Comparison of ENCODE assay signal across 8 mouse cellular contexts in the genomic region with DNA sequence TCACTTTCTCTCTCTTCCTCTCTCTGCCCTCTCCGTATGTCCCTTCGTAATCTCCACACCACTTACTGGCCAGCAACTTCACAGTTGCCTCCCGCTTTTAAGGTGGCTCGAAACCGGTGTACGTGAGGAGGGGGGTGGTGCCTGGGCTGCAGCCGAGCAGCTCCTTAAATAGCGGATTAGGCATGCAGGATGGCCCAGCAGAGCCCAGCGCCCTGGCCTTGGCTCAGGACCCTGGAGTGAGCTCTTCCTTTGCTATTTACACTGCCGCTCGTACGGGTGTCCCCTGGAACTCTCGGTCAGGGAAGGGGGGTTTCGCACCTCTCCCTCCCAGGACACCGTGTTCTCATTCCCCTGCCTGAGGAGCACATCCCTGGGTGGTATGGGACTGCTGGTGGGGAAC. TPM values are rescaled to one million over a fixed set of nuclear protein-coding genes. Genes with fewer than 3 reads are reported as not detected.
A peak's percentile ranks its signal among the peaks of the same experiment; 100 is the strongest.
DNase-seq lines count a peak whose midpoint lies in the region; ATAC-seq and TF ChIP-seq lines count a peak whose summit lies in the region.

A gene (minus strand): TSS at position 124 of the 400 bp plus-strand sequence.

- H3K79me3 ChIP-seq in C2C12 (ENCODE audit: low read depth): no peaks in the 10 kb centered on the region

- ATAC-seq in hindbrain, postnatal 0 days: 0 out of 2 replicates have a peak, but pooled peaks have one; percentile 24
- peak; percentile 30; the same call in 1 of the 2 replicates for ATAC-seq in liver, embryonic 16.5 days (ENCODE audit: low read depth)

- TF ChIP-seq CTCF in C2C12 (IDR thresholded peaks at IDR 0.05; ENCODE audit: control insufficient read depth, insufficient read depth, insufficient read length): no peak
- no peak for TF ChIP-seq CTCF in bone marrow macrophage, adult 2 months (IDR thresholded peaks at IDR 0.05; ENCODE audit: low read depth, low read length)
- TF ChIP-seq CTCF in hindbrain, postnatal 0 days (IDR thresholded peaks at IDR 0.05; ENCODE audit: low read depth): no peak
- TF ChIP-seq CTCF in testis, adult 2 months (IDR thresholded peaks at IDR 0.05; ENCODE audit: control insufficient read depth, insufficient read depth, insufficient replicate concordance, low read depth, low read length): no peak

- intact Hi-C loops in gastrocnemius, postnatal 14 days (cut with DNase I; ENCODE audit: low total_unique reads): no loop called here

- H3K9ac ChIP-seq in hindbrain, postnatal 0 days (replicated peaks; ENCODE audit: low read length): 0 out of 2 replicates have a peak within 1 kb of the TSS, but pooled peaks have one; percentile 17
- H3K9ac ChIP-seq in liver, embryonic 16.5 days (ENCODE audit: low read depth, low read length): peak within 1 kb of the TSS; percentile 27; the same call in 1 of the 2 replicates

- under 1% methylated on average over 15 of the region's 15 CpGs for WGBS in hindbrain, postnatal 0 days
- WGBS in liver, embryonic 16.5 days (ENCODE audit: insufficient replicate concordance): 2% methylated on average over 15 of the region's 15 CpGs

- no peak for TF ChIP-seq POLR2A in bone marrow macrophage, adult 2 months (IDR thresholded peaks at IDR 0.05; ENCODE audit: borderline replicate concordance, low read depth, low read length)
- TF ChIP-seq POLR2A in testis, adult 2 months (IDR thresholded peaks at IDR 0.05; ENCODE audit: control insufficient read depth, low read depth, low read length): 0 out of 2 replicates have a peak, but pooled peaks have one; percentile 18

- no peaks in the 10 kb centered on the region for H3K79me2 ChIP-seq in C2C12 (ENCODE audit: control insufficient read depth, insufficient read depth)

- H3K4me2 ChIP-seq in hindbrain, postnatal 0 days (ENCODE audit: low read depth, low read length): peak within 1 kb of the TSS; percentile 53
- H3K4me2 ChIP-seq in liver, embryonic 16.5 days (ENCODE audit: low read depth, low read length): peak within 1 kb of the TSS; percentile 52

- peak; percentile 36 for DNase-seq in gastrocnemius, postnatal 14 days
- DNase-seq in hindbrain, postnatal 0 days (ENCODE audit: low spot score): no peak
- no peak for DNase-seq in urinary bladder, postnatal 36 days (ENCODE audit: low spot score in 2 of 2)
- DNase-seq in spleen, adult 18-20 months: no peak

- H3K36me3 ChIP-seq in C2C12 (ENCODE audit: control insufficient read depth, insufficient read depth): no peaks in the 10 kb centered on the region
- H3K36me3 ChIP-seq in hindbrain, postnatal 0 days (ENCODE audit: insufficient read depth, low read length): no peaks in the 10 kb centered on the region
- H3K36me3 ChIP-seq in liver, embryonic 16.5 days (ENCODE audit: control insufficient read depth, insufficient read depth): no peaks in the 10 kb centered on the region
- H3K36me3 ChIP-seq in testis, adult 2 months (ENCODE audit: control insufficient read depth, insufficient read depth, low read length): no peaks in the 10 kb centered on the region

- no peak within 1 kb of the TSS for H3K27ac ChIP-seq in bone marrow macrophage, adult 2 months (ENCODE audit: insufficient read depth, low read depth, low read length)
- H3K27ac ChIP-seq in hindbrain, postnatal 0 days: no peak within 1 kb of the TSS
- peak within 1 kb of the TSS; percentile 81 for H3K27ac ChIP-seq in liver, embryonic 16.5 days (ENCODE audit: low read length)
- H3K27ac ChIP-seq in testis, adult 2 months (ENCODE audit: control insufficient read depth, insufficient read depth, low read depth, low read length): peak within 1 kb of the TSS; percentile 25

- H3ac ChIP-seq in C2C12 (ENCODE audit: control insufficient read depth, insufficient read length, low read depth): peak within 1 kb of the TSS; percentile 59

- peaks cover 13% of the 10 kb centered on the region for H3K27me3 ChIP-seq in C2C12 (ENCODE audit: control insufficient read depth, insufficient read depth, insufficient read length)
- H3K27me3 ChIP-seq in hindbrain, postnatal 0 days (ENCODE audit: insufficient read depth, low read length): peaks cover 8% of the 10 kb centered on the region; the same call in 1 of the 2 replicates
- H3K27me3 ChIP-seq in liver, embryonic 16.5 days (ENCODE audit: control insufficient read depth, insufficient read depth, low read depth, low read length): peaks cover 58% of the 10 kb centered on the region
- H3K27me3 ChIP-seq in testis, adult 2 months (ENCODE audit: control insufficient read depth, insufficient read depth, low read length): no peaks in the 10 kb centered on the region

- H3K9me3 ChIP-seq in hindbrain, postnatal 0 days (ENCODE audit: low read length): no peaks in the 10 kb centered on the region
- no peaks in the 10 kb centered on the region for H3K9me3 ChIP-seq in liver, embryonic 16.5 days (replicated peaks; ENCODE audit: control insufficient read depth, low read length)

- no peak within 1 kb of the TSS for H3K4me3 ChIP-seq in C2C12 (ENCODE audit: insufficient read depth, poor library complexity, severe bottlenecking)
- H3K4me3 ChIP-seq in bone marrow macrophage, adult 2 months (ENCODE audit: insufficient read depth, low read length): peak within 1 kb of the TSS; percentile 27
- peak within 1 kb of the TSS; percentile 17 for H3K4me3 ChIP-seq in hindbrain, postnatal 0 days (ENCODE audit: low read length)
- H3K4me3 ChIP-seq in liver, embryonic 16.5 days (ENCODE audit: low read depth, low read length): peak within 1 kb of the TSS; percentile 36
- H3K4me3 ChIP-seq in testis, adult 2 months (ENCODE audit: control insufficient read depth, low read depth, low read length): peak within 1 kb of the TSS; percentile 28; the same call in 1 of the 2 replicates

- peaks cover 10% of the 10 kb centered on the region for H3K4me1 ChIP-seq in bone marrow macrophage, adult 2 months (ENCODE audit: control insufficient read depth, insufficient read depth, low read length)
- peaks cover 11% of the 10 kb centered on the region; the same call in 1 of the 2 replicates for H3K4me1 ChIP-seq in hindbrain, postnatal 0 days (ENCODE audit: insufficient read depth, low read length)
- H3K4me1 ChIP-seq in liver, embryonic 16.5 days (ENCODE audit: control insufficient read depth, low read depth, low read length): peaks cover 7% of the 10 kb centered on the region
- H3K4me1 ChIP-seq in testis, adult 2 months (ENCODE audit: control insufficient read depth, insufficient read depth, low read length): peaks cover 18% of the 10 kb centered on the region

TF ChIP-seq in C2C12, 6 proteins besides CTCF, POLR2A, EP300 and RAD21:
- TF ChIP-seq CEBPB (IDR thresholded peaks at IDR 0.05; ENCODE audit: low read depth) (no peak), FOSL1 (IDR thresholded peaks at IDR 0.05; ENCODE audit: insufficient read depth, low read length, poor library complexity, severe bottlenecking) (no peak), MAX (IDR thresholded peaks at IDR 0.05) (no peak), MYOG (IDR thresholded peaks at IDR 0.05; ENCODE audit: control insufficient read depth, extremely low read depth, insufficient read length) (no peak), USF1 (IDR thresholded peaks at IDR 0.05; ENCODE audit: low read depth) (no peak), MYOD1 (IDR thresholded peaks at IDR 0.05; ENCODE audit: control insufficient read depth, insufficient read length, low read depth) (no peak)

RNA-seq across cellular contexts. Expression of the gene that starts here (rescaled TPM):
- not detected for polyA plus RNA-seq in C2C12 (2012; fragmentation: generic; extraction: Trizol)
- not detected in 2 replicates for polyA plus RNA-seq in bone marrow macrophage, adult 2 months (2012; ENCODE audit: insufficient read depth, insufficient read length, missing spikeins)
- total RNA-seq in gastrocnemius, postnatal 14 days (2021): 10 to 100 TPM; 39.2 to 64.9 TPM
- total RNA-seq in hindbrain, postnatal 0 days (2014; rRNA removed): 7.5 and 9.4 TPM in 2 replicates
- 16.7 and 17.8 TPM in 2 replicates for polyA plus RNA-seq in hindbrain, postnatal 0 days (2015; fragmentation: Nextera tagmentation; extraction: Ambion mirVana)
- polyA plus RNA-seq in liver, embryonic 16.5 days (2015; fragmentation: Nextera tagmentation; extraction: Ambion mirVana): 14.6 and 15.4 TPM in 2 replicates
- 2.0 TPM in 2 replicates for polyA plus RNA-seq in testis, adult 2 months (2012; rRNA removed)

Comparison
In these comparisons a context has a peak if more than half of its experiments do, and no peak if none do; other contexts are left out.
1. H3K27ac ChIP-seq: peak in liver, embryonic 16.5 days (single experiment) and testis, adult 2 months (single experiment); none in bone marrow macrophage, adult 2 months (single experiment) and hindbrain, postnatal 0 days (single experiment).